Mouse (Mus musculus) forebrain, embryonic 12.5 days (tissue): Measurements from ENCODE around the gene Gale. TPM values are rescaled to one million over a fixed set of nuclear protein-coding genes. Genes with fewer than 3 reads are reported as not detected.
"Not testable (repeated sequence)": the region's sequence is repeated elsewhere in the genome, so short reads cannot be mapped to it uniquely, and the experiment has no call there.

Source experiments
- ATAC-seq: fragments of 200-750 bp; cut with Nextera tagmentation; 2 replicates; pipeline ENCODE4 v1.8.0; 2017; ENCODE audit warnings: moderate TSS enrichment; ENCODE audit not compliant: low FRiP score
- H3K27ac ChIP-seq: fragments of 300-500 bp; sonication (generic); 2 replicates; pipeline ENCODE4 v1.5.1; 2016; ENCODE audit warnings: mild to moderate bottlenecking
- H3K27me3 ChIP-seq: fragments of 300-500 bp; sonication (generic); 2 replicates; pipeline ENCODE4 v1.6.1; 2016; ENCODE audit warnings: mild to moderate bottlenecking
- H3K36me3 ChIP-seq: fragments of 300-500 bp; sonication (generic); replicated peaks from 2 replicates; pipeline ENCODE4 v1.6.1; 2016; ENCODE audit warnings: mild to moderate bottlenecking
- H3K4me1 ChIP-seq: fragments of 300-500 bp; sonication (generic); 2 replicates; pipeline ENCODE4 v1.6.1; 2016
- H3K4me2 ChIP-seq: fragments of 300-500 bp; sonication (generic); 2 replicates; pipeline ENCODE4 v1.6.1; 2016; ENCODE audit warnings: mild to moderate bottlenecking, moderate library complexity
- H3K4me3 ChIP-seq: fragments of 300-500 bp; sonication (generic); replicated peaks from 2 replicates; pipeline ENCODE4 v1.5.1; 2016; ENCODE audit warnings: mild to moderate bottlenecking
- H3K9ac ChIP-seq: fragments of 300-500 bp; sonication (generic); 2 replicates; pipeline ENCODE4 v1.6.1; 2016; ENCODE audit warnings: mild to moderate bottlenecking
- H3K9me3 ChIP-seq: fragments of 300-500 bp; sonication (generic); 2 replicates; pipeline ENCODE4 v1.6.1; 2016
- WGBS: fragments of 180-500 bp; shearing (Covaris S2); methylation state at CpG from one replicate; pipeline ENCODE4 v1.1.7; 2016; 5-methylcytosine and 5-hydroxymethylcytosine counted together
- polyA plus RNA-seq: library from polyadenylated mRNA; unstranded; fragments of >200 nt; fragmentation: Nextera tagmentation; extraction: Ambion mirVana; gene quantifications from 2 replicates; pipeline ENCODE4 v1.2.1, GENCODE M21; 2016

Gale gene
- polyA plus RNA-seq, 1 experiment from 2014 or later: 30.9 TPM

GRCm38 (mm10) chr4:135929405-135929804 lies 34.1 kb upstream of the Gale start:
- Histone ChIP-seq H3K36me3 (peaks cover 33% of the 10 kb centered on the region), H3K4me2 (no peak overlapping the region), H3K9ac (no peak overlapping the region), H3K9me3 (no peaks in the 10 kb centered on the region), H3K27ac (no peak overlapping the region), H3K4me3 (no peak overlapping the region), H3K27me3 (no peaks in the 10 kb centered on the region), H3K4me1 (no peaks in the 10 kb centered on the region)
- 86% methylated on average over 5 of the region's 5 CpGs for WGBS
- no peak for ATAC-seq

GRCm38 (mm10) chr4:135929828-135930227 lies 33.7 kb upstream of the Gale start:
- 94% methylated on average over 9 of the region's 9 CpGs for WGBS
- H3K36me3 ChIP-seq: peaks cover 31% of the 10 kb centered on the region
- ATAC-seq: no peak

GRCm38 (mm10) chr4:135930239-135930638 lies 33.3 kb upstream of the Gale start:
- no peak overlapping the region for H3K9ac ChIP-seq
- 93% methylated on average over 8 of the region's 8 CpGs for WGBS
- no peak for ATAC-seq

More at GRCm38 (mm10) chr4:135929828-135930227, 33.7 kb upstream of the Gale start:
- H3K4me3 ChIP-seq: no peak overlapping the region
- no peak overlapping the region for H3K4me2 ChIP-seq
- no peaks in the 10 kb centered on the region for H3K27me3 ChIP-seq
- H3K27ac ChIP-seq: no peak overlapping the region
- H3K9ac ChIP-seq: no peak overlapping the region
- H3K9me3 ChIP-seq: no peaks in the 10 kb centered on the region
- H3K4me1 ChIP-seq: no peaks in the 10 kb centered on the region

GRCm38 (mm10) chr4:135931832-135932231 lies 31.7 kb upstream of the Gale start:
- Histone ChIP-seq H3K4me2 (no peak overlapping the region), H3K9ac (no peak overlapping the region), H3K36me3 (peaks cover 34% of the 10 kb centered on the region), H3K9me3 (no peaks in the 10 kb centered on the region), H3K27me3 (no peaks in the 10 kb centered on the region), H3K4me1 (peaks cover 7% of the 10 kb centered on the region), H3K4me3 (no peak overlapping the region), H3K27ac (no peak overlapping the region)
- WGBS: 68% methylated on average over 5 of the region's 5 CpGs
- no peak for ATAC-seq

More at GRCm38 (mm10) chr4:135930239-135930638, 33.3 kb upstream of the Gale start:
- Histone ChIP-seq H3K4me1 (peaks cover 4% of the 10 kb centered on the region), H3K4me3 (no peak overlapping the region), H3K27ac (no peak overlapping the region), H3K36me3 (peaks cover 31% of the 10 kb centered on the region), H3K4me2 (no peak overlapping the region), H3K27me3 (no peaks in the 10 kb centered on the region), H3K9me3 (no peaks in the 10 kb centered on the region)

- H3K4me2 ChIP-seq: no peak overlapping the region
- no peaks in the 10 kb centered on the region for H3K9me3 ChIP-seq
- 46% methylated on average over 12 of the region's 12 CpGs for WGBS
- H3K27ac ChIP-seq: no peak overlapping the region
- H3K4me3 ChIP-seq: no peak overlapping the region
- H3K4me1 ChIP-seq: peaks cover 7% of the 10 kb centered on the region
- H3K9ac ChIP-seq: no peak overlapping the region; the same call in 1 of the 2 replicates
- H3K27me3 ChIP-seq: no peaks in the 10 kb centered on the region
- no peak for ATAC-seq
- peaks cover 50% of the 10 kb centered on the region for H3K36me3 ChIP-seq
These were observed 28.6 kb upstream of the Gale start for GRCm38 (mm10) chr4:135934708-135935500.

GRCm38 (mm10) chr4:135935502-135935901 lies 28.0 kb upstream of the Gale start:
- Histone ChIP-seq H3K4me3 (no peak overlapping the region), H3K27ac (no peak overlapping the region), H3K9me3 (no peaks in the 10 kb centered on the region), H3K36me3 (peaks cover 50% of the 10 kb centered on the region), H3K4me2 (no peak overlapping the region), H3K27me3 (no peaks in the 10 kb centered on the region), H3K4me1 (peaks cover 7% of the 10 kb centered on the region), H3K9ac (no peak overlapping the region; the same call in 1 of the 2 replicates)
- ATAC-seq: no peak
- WGBS: 67% methylated on average over 5 of the region's 5 CpGs

- 82% methylated on average over 7 of the region's 7 CpGs for WGBS
- Histone ChIP-seq H3K27ac (no peak overlapping the region), H3K9ac (no peak overlapping the region), H3K4me3 (no peak overlapping the region), H3K9me3 (no peaks in the 10 kb centered on the region), H3K36me3 (peaks cover 33% of the 10 kb centered on the region), H3K27me3 (no peaks in the 10 kb centered on the region), H3K4me1 (peaks cover 7% of the 10 kb centered on the region), H3K4me2 (no peak overlapping the region)
- no peak for ATAC-seq
These were observed 24.7 kb upstream of the Gale start for GRCm38 (mm10) chr4:135938858-135939257.

- not testable (repeated sequence) for H3K4me2 ChIP-seq, H3K27me3 ChIP-seq, H3K27ac ChIP-seq, H3K4me3 ChIP-seq, H3K4me1 ChIP-seq, ATAC-seq, H3K9me3 ChIP-seq, H3K9ac ChIP-seq
- WGBS: 81% methylated on average over 8 of the region's 8 CpGs
- H3K36me3 ChIP-seq: peaks cover 21% of the 10 kb centered on the region
These were observed 22.5 kb upstream of the Gale start for GRCm38 (mm10) chr4:135941026-135941425.

- Histone ChIP-seq H3K9ac (no peak overlapping the region), H3K4me1 (peaks cover 8% of the 10 kb centered on the region; the same call in 1 of the 2 replicates), H3K27me3 (no peaks in the 10 kb centered on the region), H3K9me3 (no peaks in the 10 kb centered on the region), H3K4me3 (no peak overlapping the region), H3K27ac (no peak overlapping the region), H3K4me2 (no peak overlapping the region), H3K36me3 (peaks cover 21% of the 10 kb centered on the region)
- no peak for ATAC-seq
- WGBS: 89% methylated on average over 6 of the region's 6 CpGs
These were observed 21.3 kb upstream of the Gale start for GRCm38 (mm10) chr4:135942193-135942592.

GRCm38 (mm10) chr4:135943389-135943788 lies 20.1 kb upstream of the Gale start:
- no peak for ATAC-seq
- Histone ChIP-seq H3K4me1 (peaks cover 8% of the 10 kb centered on the region; the same call in 1 of the 2 replicates), H3K9ac (no peak overlapping the region), H3K4me3 (no peak overlapping the region), H3K9me3 (no peaks in the 10 kb centered on the region), H3K27ac (no peak overlapping the region), H3K36me3 (peaks cover 16% of the 10 kb centered on the region), H3K27me3 (no peaks in the 10 kb centered on the region), H3K4me2 (no peak overlapping the region)
- WGBS: 63% methylated on average over 4 of the region's 4 CpGs

- Histone ChIP-seq H3K27me3 (no peaks in the 10 kb centered on the region), H3K27ac (peak overlapping the region; percentile 21; the same call in 1 of the 2 replicates), H3K36me3 (peaks cover 5% of the 10 kb centered on the region; the same call in 1 of the 2 replicates), H3K4me2 (peak overlapping the region; percentile 89), H3K9ac (peak overlapping the region; percentile 72), H3K4me1 (peaks cover 8% of the 10 kb centered on the region; the same call in 1 of the 2 replicates), H3K4me3 (peak overlapping the region; percentile 77), H3K9me3 (no peaks in the 10 kb centered on the region)
- peak; percentile 16; the same call in 1 of the 2 replicates for ATAC-seq
- 78% methylated on average over 10 of the region's 10 CpGs for WGBS
These were observed 17.8 kb upstream of the Gale start for GRCm38 (mm10) chr4:135945706-135946105.

- WGBS: 0% methylated on average over 23 of the region's 23 CpGs
- H3K4me3 ChIP-seq: peak within 1 kb of the TSS; percentile 77
- ATAC-seq: peak; percentile 94
- no peaks in the 10 kb centered on the region for H3K9me3 ChIP-seq
- H3K36me3 ChIP-seq: peaks cover 3% of the 10 kb centered on the region
- peak within 1 kb of the TSS; percentile 72 for H3K9ac ChIP-seq
- H3K4me2 ChIP-seq: peak within 1 kb of the TSS; percentile 89
- peak within 1 kb of the TSS; percentile 27 for H3K27ac ChIP-seq
- H3K4me1 ChIP-seq: peaks cover 8% of the 10 kb centered on the region; the same call in 1 of the 2 replicates
- H3K27me3 ChIP-seq: no peaks in the 10 kb centered on the region
These were observed 17.3 kb upstream of the Gale start, which contains the start of gene Hmgcl for GRCm38 (mm10) chr4:135946278-135946658. TSS of gene Hmgcl (plus strand) at chr4:135946448.
